Mouse (Mus musculus) ES-E14 (cell line): ENCODE results near the gene Phf21b. TPM values are rescaled to one million over a fixed set of nuclear protein-coding genes. Genes with fewer than 3 reads are reported as not detected.
"Not testable (repeated sequence)": the region's sequence is repeated elsewhere in the genome, so short reads cannot be mapped to it uniquely, and the experiment has no call there.

ENCODE experiments used
- DNase-seq: peaks from one replicate; pipeline ENCODE4 v3.0.0-alpha.2; 2013; ENCODE audit warnings: low read depth, low spot score
- H3K27ac ChIP-seq: 2 replicates; pipeline ENCODE4 v1.5.1; 2012; ENCODE audit warnings: low read depth, mild to moderate bottlenecking, low read length, moderate library complexity, mixed read lengths; ENCODE audit not compliant: poor library complexity, insufficient read depth, severe bottlenecking
- H3K36me3 ChIP-seq: 2 replicates; pipeline ENCODE4 v1.6.1; 2012; ENCODE audit warnings: mild to moderate bottlenecking, low read length, moderate library complexity, mixed read lengths; ENCODE audit not compliant: control insufficient read depth, poor library complexity, insufficient read depth, severe bottlenecking
- H3K4me1 ChIP-seq, 2 experiments: fragments of 150-350 bp in 1 of 2; sonication (generic) in 1 of 2; 2 replicates each; pipeline ENCODE4 v1.6.1; 2012; ENCODE audit warnings: low read length in 2 of 2, mild to moderate bottlenecking in 1 of 2, mixed read lengths in 1 of 2; ENCODE audit not compliant: control insufficient read depth in 2 of 2, insufficient read depth in 2 of 2, poor library complexity in 1 of 2
- H3K4me3 ChIP-seq, 2 experiments: fragments of 150-350 bp in 1 of 2; sonication (generic) in 1 of 2; 2 replicates each; pipeline ENCODE4 v1.5.1; 2012; ENCODE audit warnings: low read length in 2 of 2, low read depth in 1 of 2, mild to moderate bottlenecking in 1 of 2, mixed read lengths in 1 of 2; ENCODE audit not compliant: insufficient read depth in 1 of 2, poor library complexity in 1 of 2, severe bottlenecking in 1 of 2
- H3K9ac ChIP-seq: 2 replicates; pipeline ENCODE4 v1.6.1; 2012; ENCODE audit warnings: low read depth, mild to moderate bottlenecking, low read length, mixed read lengths; ENCODE audit not compliant: poor library complexity, insufficient read depth, severe bottlenecking
- H3K9me3 ChIP-seq: fragments of 150-350 bp; sonication (generic); 2 replicates; pipeline ENCODE4 v1.6.1; 2012; ENCODE audit warnings: low read depth, mild to moderate bottlenecking, low read length; ENCODE audit not compliant: control insufficient read depth, insufficient read depth
- CHD2 ChIP-seq: IDR thresholded peaks from 2 replicates; pipeline ENCODE4 v1.6.1; 2014; ENCODE audit warnings: mild to moderate bottlenecking, low read depth, low read length, inconsistent platforms
- HCFC1 ChIP-seq: IDR thresholded peaks from 2 replicates; pipeline ENCODE4 v1.6.1; 2012; ENCODE audit warnings: low read length, inconsistent platforms, borderline replicate concordance; ENCODE audit not compliant: insufficient read depth
- MAFK ChIP-seq: IDR thresholded peaks from 2 replicates; pipeline ENCODE4 v1.6.1; 2014; ENCODE audit warnings: mild to moderate bottlenecking, low read depth, low read length, inconsistent platforms; ENCODE audit not compliant: insufficient read depth
- ZC3H11A ChIP-seq: IDR thresholded peaks from 2 replicates; pipeline ENCODE4 v1.6.1; 2012; ENCODE audit warnings: low read depth, mild to moderate bottlenecking, inconsistent platforms, low read length, borderline replicate concordance
- ZNF384 ChIP-seq: IDR thresholded peaks from 2 replicates; pipeline ENCODE4 v1.6.1; 2012; ENCODE audit warnings: low read depth, low read length, inconsistent platforms
- in situ Hi-C, 2 experiments: fragments of 600-800 bp; cut with MboI; formaldehyde crosslinking; loops; one replicate each; pipeline ENCODE4 v1.15.1; 2025; ENCODE audit warnings: low sequenced_read_pairs in 2 of 2, inconsistent platforms in 1 of 2; ENCODE audit not compliant: unreplicated experiment in 2 of 2
- total RNA-seq: library from RNA; depleted of rRNA; stranded (reverse); fragments of 300-350 nt; gene quantifications from 2 replicates; pipeline ENCODE4 v1.2.3, GENCODE M21; 2012; rRNA removed

The Phf21b gene
- total RNA-seq, result 7.5 and 11.8 TPM in 2 replicates

DNA sequence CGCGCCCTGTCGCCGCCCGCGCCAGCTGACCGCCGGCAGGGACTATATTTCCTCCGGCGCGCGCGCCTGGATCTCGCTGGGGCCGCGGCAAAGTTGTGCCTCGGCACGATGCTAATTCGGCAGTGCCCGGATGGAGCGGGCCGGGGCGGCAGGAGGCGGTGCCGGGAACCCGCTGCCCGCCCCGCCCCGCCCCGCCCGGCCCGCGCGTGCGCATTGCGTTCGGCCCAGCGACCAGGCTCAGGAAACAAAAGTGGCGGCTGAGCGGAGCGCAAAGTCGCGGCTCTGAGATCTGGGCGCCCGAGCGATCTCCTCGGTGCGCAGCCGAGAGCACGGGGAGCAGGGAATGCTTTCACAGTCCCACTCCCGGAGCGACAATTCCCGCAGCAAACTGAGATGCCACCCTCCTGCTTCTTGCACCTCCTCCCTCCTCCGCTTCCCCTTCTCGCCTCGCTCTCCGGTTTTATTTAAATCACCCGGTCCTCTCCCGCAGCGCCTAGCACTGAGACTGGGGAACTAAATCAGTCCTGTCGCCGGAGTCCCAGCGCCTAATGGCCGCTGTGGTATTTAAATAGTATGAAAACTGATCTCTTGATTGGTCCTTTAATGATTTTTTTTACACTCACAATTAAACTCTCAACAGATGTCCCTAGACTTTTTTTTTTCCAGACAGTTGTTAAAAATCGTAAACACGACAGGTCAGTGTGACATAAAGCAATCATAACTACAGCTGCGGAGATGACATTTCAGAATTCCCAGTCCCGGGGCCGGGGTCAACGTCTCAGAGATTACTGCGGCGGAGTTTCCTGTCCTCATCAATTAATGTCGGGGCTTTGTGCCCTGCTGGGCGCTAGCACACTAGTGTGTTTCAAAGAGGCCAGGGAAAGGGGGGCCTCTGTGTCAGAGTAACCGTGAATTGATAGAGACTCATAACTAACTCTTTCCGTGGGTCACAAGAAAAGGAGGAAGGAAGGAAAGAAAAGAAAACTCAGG is at the start of gene Phf21b:
Phf21b (minus strand) TSS at position 44 of the 990 bp plus-strand sequence.
- no peaks in the 10 kb centered on the region for H3K9me3 ChIP-seq
- no peak within 1 kb of the TSS for H3K27ac ChIP-seq
- TF ChIP-seq ZC3H11A (no peak), ZNF384 (0 out of 2 replicates have a peak, but pooled peaks have one; percentile 15), HCFC1 (no peak), CHD2 (no peak), MAFK (no peak)
- no peaks in the 10 kb centered on the region for H3K36me3 ChIP-seq
- DNase-seq, result peak; percentile 69
- in situ Hi-C loops, result no loop called here
- peak within 1 kb of the TSS; percentile 88 to 99 for H3K4me3 ChIP-seq
- H3K4me1 ChIP-seq, result peaks cover 0 to 7% of the 10 kb centered on the region in 2 experiments; a peak in 2 of 4 replicates
- H3K9ac ChIP-seq, result peak within 1 kb of the TSS; percentile 92

DNA sequence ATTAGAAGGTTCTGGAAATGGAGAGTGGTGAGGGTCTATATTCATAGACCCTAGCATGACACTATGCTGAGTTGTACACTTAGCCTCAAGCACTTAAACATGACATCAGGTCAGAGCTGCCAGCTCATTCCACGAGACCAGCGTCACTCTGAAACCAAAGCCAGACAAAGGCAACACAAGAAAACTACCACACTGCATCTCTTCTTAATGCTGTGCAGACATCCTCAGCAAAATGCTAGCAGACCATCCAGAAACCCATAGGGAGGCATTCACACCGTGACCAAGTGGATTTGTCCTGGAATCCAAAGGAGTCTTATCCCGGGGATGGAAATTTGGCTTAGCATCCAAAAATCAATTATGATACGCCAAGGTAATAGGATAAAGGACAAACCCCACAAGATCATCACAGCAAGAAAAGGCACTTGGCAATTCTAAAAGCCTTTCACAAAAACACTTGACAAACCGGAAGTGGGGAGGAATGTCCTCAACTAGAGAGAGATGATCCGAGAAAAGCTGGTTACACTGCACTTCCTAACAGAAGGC is 48.1 kb upstream of the Phf21b start:
- Histone ChIP-seq H3K4me1 (peaks cover 0 to 4% of the 10 kb centered on the region in 2 experiments; a peak in 1 of 4 replicates), H3K9me3 (no peaks in the 10 kb centered on the region), H3K4me3 (no peak overlapping the region), H3K36me3 (no peaks in the 10 kb centered on the region), H3K27ac (no peak overlapping the region), H3K9ac (no peak overlapping the region)
- TF ChIP-seq ZNF384 (no peak), ZC3H11A (no peak), MAFK (no peak), CHD2 (no peak), HCFC1 (no peak)
- DNase-seq, result no peak
- in situ Hi-C loops, result no loop called here

DNA sequence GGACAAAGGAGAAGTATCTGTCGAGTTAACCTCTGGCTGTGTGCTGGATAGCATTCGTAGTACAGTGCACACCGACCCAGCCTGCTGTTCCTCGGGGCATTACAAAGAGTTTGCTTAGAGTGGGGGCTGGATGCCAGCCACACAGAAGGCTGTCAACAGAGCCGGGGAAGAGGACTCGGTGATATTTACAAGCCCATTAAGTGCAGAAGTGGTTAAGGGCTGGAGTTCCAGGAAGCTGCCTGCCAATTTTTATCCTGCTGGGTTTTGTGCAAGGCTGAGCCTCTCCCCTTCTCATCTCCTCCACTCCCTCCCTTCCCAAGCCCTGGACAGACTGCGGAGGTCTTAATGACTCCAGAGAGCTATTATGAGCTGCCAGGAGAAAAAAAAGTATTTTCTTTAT is 42.2 kb upstream of the Phf21b start:
- no peak for DNase-seq
- Histone ChIP-seq H3K4me1 (peaks cover 3% of the 10 kb centered on the region in 2 experiments; a peak in 1 of 4 replicates), H3K9ac (no peak overlapping the region), H3K9me3 (0 out of 2 replicates have a peak, but pooled peaks cover 2% of the 10 kb centered on the region), H3K27ac (no peak overlapping the region), H3K4me3 (no peak overlapping the region), H3K36me3 (no peaks in the 10 kb centered on the region)
- no peak for TF ChIP-seq CHD2
- no peak for TF ChIP-seq ZNF384
- no peak for TF ChIP-seq ZC3H11A
- no peak for TF ChIP-seq MAFK
- no peak for TF ChIP-seq HCFC1
- in situ Hi-C loops, result no loop called here

DNA sequence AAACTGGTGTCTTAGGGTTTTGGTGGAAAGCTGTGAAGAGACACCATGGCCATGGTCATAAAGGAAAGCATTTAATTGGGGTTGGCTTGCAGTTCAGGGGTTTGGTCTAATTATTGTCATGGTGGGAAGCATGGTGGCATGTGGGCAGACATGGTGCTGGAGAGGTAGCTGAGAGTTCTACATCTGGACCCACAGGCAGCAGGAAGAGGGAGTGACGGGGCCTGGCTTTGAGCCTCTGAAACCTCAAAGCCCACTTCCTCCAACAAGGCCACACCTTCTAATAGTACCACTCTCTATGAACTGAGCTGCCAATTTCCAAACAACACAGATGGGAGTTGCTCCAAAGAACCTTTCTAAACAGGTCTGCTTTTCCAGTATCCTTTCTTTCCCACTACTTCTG is 40.8 kb upstream of the Phf21b start:
- H3K4me1 ChIP-seq, result 0 out of 4 replicates have a peak, but pooled peaks cover 0 to 3% of the 10 kb centered on the region in 2 experiments

DNA sequence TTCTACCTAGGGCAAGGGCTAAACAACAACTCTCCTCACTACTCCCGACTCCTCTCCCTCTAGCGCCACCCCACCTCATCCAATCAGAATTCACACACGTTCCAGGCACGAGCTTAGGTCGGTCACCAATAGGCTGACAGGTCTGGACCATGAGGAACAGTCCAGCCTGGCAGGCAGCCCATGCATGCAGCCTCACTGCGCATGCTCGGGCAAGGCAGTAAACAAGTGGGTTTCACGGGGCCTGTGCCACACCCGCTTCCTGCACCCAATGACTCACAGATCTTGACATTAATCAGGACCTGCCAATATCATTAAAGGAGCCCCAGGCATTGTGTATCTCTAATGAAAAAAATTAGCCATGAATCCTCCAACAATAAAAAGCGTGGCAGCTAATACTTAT is 40.4 kb upstream of the Phf21b start:
- H3K9me3 ChIP-seq, result not testable (repeated sequence)

More for the DNA sequence above, 40.8 kb upstream of the Phf21b start:
- Histone ChIP-seq H3K4me3 (no peak overlapping the region), H3K9ac (no peak overlapping the region), H3K9me3 (0 out of 2 replicates have a peak, but pooled peaks cover 2% of the 10 kb centered on the region), H3K36me3 (no peaks in the 10 kb centered on the region), H3K27ac (no peak overlapping the region)
- DNase-seq, result no peak
- in situ Hi-C loops, result no loop called here
- TF ChIP-seq MAFK (no peak), ZNF384 (no peak), HCFC1 (no peak), CHD2 (no peak), ZC3H11A (no peak)

More for the DNA sequence above, 40.4 kb upstream of the Phf21b start:
- H3K9ac ChIP-seq, H3K4me3 ChIP-seq, H3K36me3 ChIP-seq, DNase-seq, H3K4me1 ChIP-seq, H3K27ac ChIP-seq, in situ Hi-C loops: not testable (repeated sequence)
